Mouse (Mus musculus): Measurements from ENCODE around the gene Gm30191. TPM values are rescaled to one million over a fixed set of nuclear protein-coding genes. Genes with fewer than 3 reads are reported as not detected.

Gm30191 gene
- polyA plus RNA-seq, 1 experiment: not detected

DNA sequence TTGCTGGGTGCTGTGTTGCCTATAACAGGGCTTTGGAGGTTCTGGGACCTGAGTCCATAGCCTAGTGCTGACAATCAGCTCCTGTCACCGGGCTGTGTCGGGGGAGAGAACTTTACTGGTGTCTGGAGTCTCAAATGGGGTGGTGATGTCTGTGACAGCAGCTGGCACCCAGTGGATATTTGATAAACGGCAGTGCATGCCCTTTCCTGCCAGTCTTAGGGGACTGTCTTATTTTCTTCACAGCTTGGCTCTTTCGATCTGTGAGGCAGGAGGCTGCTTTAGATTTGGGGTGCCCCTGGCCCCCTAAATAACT lies 52.7 kb downstream of the Gm30191 start:
- no peaks in the 10 kb centered on the region for H3K27me3 ChIP-seq (ENCODE audit: control insufficient read depth, insufficient read depth, low read length)
- no peak for TF ChIP-seq POLR2A (IDR thresholded peaks at IDR 0.05; ENCODE audit: control insufficient read depth, low read depth, low read length)
- TF ChIP-seq CTCF (IDR thresholded peaks at IDR 0.05; ENCODE audit: control insufficient read depth, insufficient read depth, insufficient replicate concordance, low read depth, low read length): no peak
- H3K27ac ChIP-seq (ENCODE audit: control insufficient read depth, insufficient read depth, low read depth, low read length): no peak overlapping the region
- no peak overlapping the region for H3K4me3 ChIP-seq (ENCODE audit: control insufficient read depth, low read depth, low read length)
- no peaks in the 10 kb centered on the region for H3K4me1 ChIP-seq (ENCODE audit: control insufficient read depth, insufficient read depth, low read length)
- no peaks in the 10 kb centered on the region for H3K36me3 ChIP-seq (ENCODE audit: control insufficient read depth, insufficient read depth, low read length)

Other genes with a start within 250 kb of the Gm30191 start
- gene Dhdds, start 246.0 kb upstream of the Gm30191 start, polyA plus RNA-seq (2012; rRNA removed): 16.6 and 17.3 TPM in 2 replicates
- gene Lin28a, start 228.1 kb upstream of the Gm30191 start, polyA plus RNA-seq (2012; rRNA removed): 1.2 TPM in 2 replicates
- 0.11 TPM in 2 replicates for gene Zfp683, start 193.1 kb upstream of the Gm30191 start, polyA plus RNA-seq (2012; rRNA removed)
- gene Crybg2, start 186.1 kb upstream of the Gm30191 start, polyA plus RNA-seq (2012; rRNA removed): 2.3 and 2.4 TPM in 2 replicates
- gene Cd52, start 151.9 kb upstream of the Gm30191 start, polyA plus RNA-seq (2012; rRNA removed): 2.0 and 660 TPM in 2 replicates
- gene Ubxn11, start 144.4 kb upstream of the Gm30191 start, polyA plus RNA-seq (2012; rRNA removed): 457 and 483 TPM in 2 replicates
- 85.6 and 157 TPM in 2 replicates for gene Sh3bgrl3, start 118.1 kb upstream of the Gm30191 start, polyA plus RNA-seq (2012; rRNA removed)
- gene Cep85, start 59.8 kb upstream of the Gm30191 start, polyA plus RNA-seq (2012; rRNA removed): 110 and 114 TPM in 2 replicates
- gene Gm7534, start 43.9 kb upstream of the Gm30191 start, polyA plus RNA-seq (2012; rRNA removed): not detected in 2 replicates
- 126 and 129 TPM in 2 replicates for gene Catsper4, start 19.6 kb upstream of the Gm30191 start, polyA plus RNA-seq (2012; rRNA removed)
- gene Cnksr1, start 8.5 kb upstream of the Gm30191 start, polyA plus RNA-seq (2012; rRNA removed): 0.88 and 1.2 TPM in 2 replicates
- gene E130218I03Rik, start 3.3 kb upstream of the Gm30191 start, polyA plus RNA-seq (2012; rRNA removed): 0.11 and 0.26 TPM in 2 replicates
- 7.5 and 9.7 TPM in 2 replicates for gene Zfp593, start 1.3 kb upstream of the Gm30191 start, polyA plus RNA-seq (2012; rRNA removed)
- 1.9 and 2.7 TPM in 2 replicates for gene Grrp1, start 7.2 kb downstream of the Gm30191 start, polyA plus RNA-seq (2012; rRNA removed)
- 6.2 and 6.4 TPM in 2 replicates for gene Pdik1l, start 41.0 kb downstream of the Gm30191 start, polyA plus RNA-seq (2012; rRNA removed)
- gene Trim63, start 68.2 kb downstream of the Gm30191 start, polyA plus RNA-seq (2012; rRNA removed): 1.6 and 1.8 TPM in 2 replicates
- 19.1 and 21.3 TPM in 2 replicates for gene Slc30a2, start 96.2 kb downstream of the Gm30191 start, polyA plus RNA-seq (2012; rRNA removed)
- 0.25 and 0.26 TPM in 2 replicates for gene Extl1, start 136.9 kb downstream of the Gm30191 start, polyA plus RNA-seq (2012; rRNA removed)
- gene Pafah2, start 149.4 kb downstream of the Gm30191 start, polyA plus RNA-seq (2012; rRNA removed): 36.0 and 37.2 TPM in 2 replicates
- gene Stmn1, start 221.4 kb downstream of the Gm30191 start, polyA plus RNA-seq (2012; rRNA removed): 109 and 126 TPM in 2 replicates
- gene Paqr7, start 249.8 kb downstream of the Gm30191 start, polyA plus RNA-seq (2012; rRNA removed): 65.0 and 67.1 TPM in 2 replicates

All from testis, adult 2 months (tissue).